Mouse (Mus musculus) liver, postnatal 0 days (tissue): ENCODE data around the gene Vamp8.

ENCODE experiments used
- CTCF ChIP-seq: sonication (generic); IDR thresholded peaks from 2 replicates; pipeline ENCODE4 v1.5.1; 2016; ENCODE audit warnings: antibody characterized with exemption, low read depth
- EP300 ChIP-seq: IDR thresholded peaks from 2 replicates; pipeline ENCODE4 v1.6.1; 2016; ENCODE audit warnings: antibody characterized with exemption, low read depth, mild to moderate bottlenecking

GRCm38 (mm10) chr6:72357164-72358079 is 33.1 kb downstream of the Vamp8 start:
- TF ChIP-seq EP300 (peak; percentile 82), CTCF (no peak)
